ENCODE assay signal across 8 mouse cellular contexts in the genomic region with DNA sequence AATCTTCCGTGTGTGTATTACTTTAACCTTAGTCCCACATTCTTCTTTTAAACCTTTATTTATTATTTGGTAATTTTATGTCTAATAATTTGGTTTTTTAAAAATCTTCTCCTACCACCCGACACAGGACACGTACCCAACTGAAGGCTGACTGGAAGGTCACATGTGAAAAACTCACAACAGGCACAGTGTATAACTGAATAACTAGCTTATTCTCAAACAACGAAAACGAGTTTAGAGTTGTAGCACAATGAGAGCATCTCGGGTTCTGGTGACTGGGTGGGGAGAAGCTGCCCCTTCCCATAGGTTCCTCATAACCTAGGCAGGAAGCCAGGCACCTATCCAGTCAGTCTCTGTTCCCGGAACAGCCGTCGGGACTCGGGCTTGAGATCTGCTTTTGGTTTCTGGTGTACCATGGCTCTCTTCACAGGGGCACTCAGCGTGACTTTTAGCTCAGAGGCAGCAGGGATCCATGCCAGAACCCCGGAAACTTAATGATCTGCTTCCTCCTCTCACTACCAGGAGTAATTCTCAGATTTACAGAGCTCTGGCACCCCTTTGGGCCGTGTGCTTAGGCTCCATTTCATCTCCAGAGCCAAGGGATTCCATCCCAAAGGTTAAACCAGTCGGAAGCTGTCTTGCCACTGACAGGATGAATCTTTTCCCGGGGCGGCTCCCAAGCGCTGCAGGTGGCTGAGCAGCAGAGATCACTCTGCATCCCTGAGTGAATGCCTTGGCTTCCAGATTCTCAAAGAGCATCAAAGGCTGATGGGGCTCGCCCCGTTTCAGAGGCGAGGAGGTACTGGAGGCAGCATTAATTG.
DNase-seq lines count a peak whose midpoint lies in the region; ATAC-seq and TF ChIP-seq lines count a peak whose summit lies in the region.

No protein-coding gene starts in this region.

- H3K27me3 ChIP-seq in hindbrain, embryonic 13.5 days = no peaks in the 10 kb centered on the region
- no peaks in the 10 kb centered on the region for H3K27me3 ChIP-seq in midbrain, embryonic 11.5 days (ENCODE audit: control insufficient read depth, insufficient read depth, low read length)
- H3K27me3 ChIP-seq in stomach, postnatal 0 days (ENCODE audit: control insufficient read depth, insufficient read depth, low read length) = no peaks in the 10 kb centered on the region

- peak overlapping the region; percentile 62 for H3K4me2 ChIP-seq in hindbrain, embryonic 13.5 days
- peak overlapping the region; percentile 26 for H3K4me2 ChIP-seq in midbrain, embryonic 11.5 days
- peak overlapping the region; percentile 64 for H3K4me2 ChIP-seq in stomach, postnatal 0 days (replicated peaks; ENCODE audit: low read depth)

- peak overlapping the region; percentile 60 for H3K9ac ChIP-seq in hindbrain, embryonic 13.5 days
- no peak overlapping the region for H3K9ac ChIP-seq in midbrain, embryonic 11.5 days (ENCODE audit: low read length)
- no peak overlapping the region; the same call in 1 of the 2 replicates for H3K9ac ChIP-seq in stomach, postnatal 0 days (ENCODE audit: low read length)

- H3K9me3 ChIP-seq in hindbrain, embryonic 13.5 days = no peaks in the 10 kb centered on the region
- no peaks in the 10 kb centered on the region for H3K9me3 ChIP-seq in midbrain, embryonic 11.5 days (ENCODE audit: control insufficient read depth, low read length)
- no peaks in the 10 kb centered on the region for H3K9me3 ChIP-seq in stomach, postnatal 0 days (ENCODE audit: control insufficient read depth, low read length)

- H3K4me1 ChIP-seq in brown adipose tissue, adult 24 weeks (ENCODE audit: control insufficient read depth, insufficient read depth, insufficient read length, low read length) = peaks cover 3% of the 10 kb centered on the region; the same call in 1 of the 2 replicates
- peaks cover 15% of the 10 kb centered on the region for H3K4me1 ChIP-seq in hindbrain, embryonic 13.5 days (replicated peaks)
- peaks cover 8% of the 10 kb centered on the region for H3K4me1 ChIP-seq in midbrain, embryonic 11.5 days (ENCODE audit: control insufficient read depth, insufficient read depth, low read length)
- 0 out of 2 replicates have a peak, but pooled peaks cover 2% of the 10 kb centered on the region for H3K4me1 ChIP-seq in stomach, postnatal 0 days (replicated peaks; ENCODE audit: control insufficient read depth, insufficient read depth)

- intact Hi-C loops in left cerebral cortex, postnatal 25 days (cut with DNase I) = loop anchor here (2.0 to 10.0 kb wide), 3 partner anchors 711 to 1417 kb away; no protein-coding TSS in a partner anchor

- no peaks in the 10 kb centered on the region for H3K36me3 ChIP-seq in hindbrain, embryonic 13.5 days
- no peaks in the 10 kb centered on the region for H3K36me3 ChIP-seq in midbrain, embryonic 11.5 days (ENCODE audit: control insufficient read depth, insufficient read depth, low read length)
- H3K36me3 ChIP-seq in stomach, postnatal 0 days (ENCODE audit: control insufficient read depth, insufficient read depth, low read length) = no peaks in the 10 kb centered on the region

- peak; percentile 62 for ATAC-seq in frontal cortex, adult (ENCODE audit: low TSS enrichment)
- peak; percentile 31 for ATAC-seq in hindbrain, embryonic 13.5 days (ENCODE audit: low FRiP score)
- ATAC-seq in midbrain, embryonic 11.5 days (ENCODE audit: low FRiP score) = peak; percentile 31
- ATAC-seq in stomach, postnatal 0 days (ENCODE audit: low FRiP score, low TSS enrichment) = no peak

- no peak for TF ChIP-seq CTCF in stomach, postnatal 0 days (IDR thresholded peaks at IDR 0.05; ENCODE audit: low read depth)

- H3K4me3 ChIP-seq in brown adipose tissue, adult 24 weeks (ENCODE audit: insufficient read depth, low read depth, low read length) = peak overlapping the region; percentile 29
- H3K4me3 ChIP-seq in hindbrain, embryonic 13.5 days = peak overlapping the region; percentile 34
- peak overlapping the region; percentile 8; the same call in 1 of the 2 replicates for H3K4me3 ChIP-seq in midbrain, embryonic 11.5 days (ENCODE audit: low read depth, low read length)
- H3K4me3 ChIP-seq in stomach, postnatal 0 days (ENCODE audit: low read depth, low read length) = peak overlapping the region; percentile 32

- no peak for TF ChIP-seq EP300 in stomach, postnatal 0 days (optimal IDR thresholded peaks at IDR 0.05)

- DNase-seq in Muller cell, postnatal 12 days (ENCODE audit: inconsistent ontology term) = peak; percentile 62
- DNase-seq in left cerebral cortex, postnatal 25 days (ENCODE audit: low spot score in 2 of 2) = peak; percentile 18 to 28
- DNase-seq in midbrain, embryonic 11.5 days (ENCODE audit: low spot score, missing footprints) = peak; percentile 93
- peak; percentile 21 for DNase-seq in stomach, postnatal 0 days (ENCODE audit: low spot score)
- no peak for DNase-seq in thymus, postnatal 0 days (ENCODE audit: low spot score)

- no peak overlapping the region for H3K27ac ChIP-seq in brown adipose tissue, adult 24 weeks (replicated peaks; ENCODE audit: low read depth, low read length)
- H3K27ac ChIP-seq in hindbrain, embryonic 13.5 days = 0 out of 2 replicates have a peak overlapping the region, but pooled peaks have one; percentile 10
- H3K27ac ChIP-seq in midbrain, embryonic 11.5 days (ENCODE audit: low read depth, low read length) = no peak overlapping the region
- H3K27ac ChIP-seq in stomach, postnatal 0 days (replicated peaks) = no peak overlapping the region

- WGBS in hindbrain, embryonic 13.5 days = 21% methylated on average over 20 of the region's 20 CpGs
- 18% methylated on average over 20 of the region's 20 CpGs for WGBS in midbrain, embryonic 11.5 days
- WGBS in stomach, postnatal 0 days = 10% methylated on average over 20 of the region's 20 CpGs
